Mouse (Mus musculus) v-Abl transformed pro-B cells (cell line): Measurements from ENCODE around the gene Pot1a.

Source experiments
- in situ Hi-C, 2 experiments: fragments of 400-800 bp; cut with MboI; formaldehyde crosslinking; loops; one replicate each; pipeline ENCODE4 v1.15.1; 2025; ENCODE audit not compliant: unreplicated experiment in 2 of 2

Pot1a gene

GRCm38 (mm10) chr6:25808806-25809495 is at the start of gene Pot1a:
Pot1a (minus strand) TSS chr6:25809246.
- in situ Hi-C loops = loop anchor here (10.0 to 25.0 kb wide), 4 partner anchors 953 to 1284 kb away; partner anchors contain the start of genes Asb15 (in 2 of the 2), Ndufa5 (in 2 of the 2) and Wasl (in 1 of the 2)

- in situ Hi-C loops = no loop called here
Measured at GRCm38 (mm10) chr6:25836261-25836660, 27.2 kb upstream of the Pot1a start.

GRCm38 (mm10) chr6:25806021-25806420 is 3.0 kb downstream of the Pot1a start:
- in situ Hi-C loops = loop anchor here (10.0 to 25.0 kb wide), 4 partner anchors 956 to 1281 kb away; partner anchors contain the start of genes Asb15 (in 2 of the 2), Ndufa5 (in 2 of the 2) and Wasl (in 1 of the 2)

- in situ Hi-C loops = loop anchor here (10.0 to 25.0 kb wide), 4 partner anchors 960 to 1277 kb away; partner anchors contain the start of genes Asb15 (in 2 of the 2), Ndufa5 (in 2 of the 2) and Wasl (in 1 of the 2)
Measured at GRCm38 (mm10) chr6:25802269-25802668, 6.8 kb downstream of the Pot1a start.

GRCm38 (mm10) chr6:25801230-25801629 is 7.8 kb downstream of the Pot1a start:
- in situ Hi-C loops = loop anchor here (10.0 to 25.0 kb wide), 4 partner anchors 961 to 1276 kb away; partner anchors contain the start of genes Asb15 (in 2 of the 2), Ndufa5 (in 2 of the 2) and Wasl (in 1 of the 2)

- in situ Hi-C loops = loop anchor here in 1 of 2 experiments (25.0 kb wide), 1 partner anchor 1131 kb away; no protein-coding TSS in a partner anchor
Measured at GRCm38 (mm10) chr6:25768238-25768637, 40.8 kb downstream of the Pot1a start.

GRCm38 (mm10) chr6:25767552-25767951 is 41.5 kb downstream of the Pot1a start:
- in situ Hi-C loops = loop anchor here in 1 of 2 experiments (25.0 kb wide), 1 partner anchor 1130 kb away; no protein-coding TSS in a partner anchor

- in situ Hi-C loops = loop anchor here in 1 of 2 experiments (25.0 kb wide), 1 partner anchor 1130 kb away; no protein-coding TSS in a partner anchor
Measured at GRCm38 (mm10) chr6:25767073-25767472, 42.0 kb downstream of the Pot1a start.

- in situ Hi-C loops = loop anchor here in 1 of 2 experiments (25.0 kb wide), 1 partner anchor 1129 kb away; no protein-coding TSS in a partner anchor
Measured at GRCm38 (mm10) chr6:25766283-25766682, 42.8 kb downstream of the Pot1a start.

- in situ Hi-C loops = loop anchor here in 1 of 2 experiments (25.0 kb wide), 1 partner anchor 1115 kb away; no protein-coding TSS in a partner anchor
Measured at GRCm38 (mm10) chr6:25752651-25753050, 56.4 kb downstream of the Pot1a start.

GRCm38 (mm10) chr6:25736533-25736932 is 72.5 kb downstream of the Pot1a start:
- in situ Hi-C loops = no loop called here

GRCm38 (mm10) chr6:25726560-25726959 is 82.5 kb downstream of the Pot1a start:
- in situ Hi-C loops = no loop called here

- in situ Hi-C loops = no loop called here
Measured at GRCm38 (mm10) chr6:25710601-25711000, 98.4 kb downstream of the Pot1a start.

GRCm38 (mm10) chr6:25709250-25709895 is 99.7 kb downstream of the Pot1a start:
- in situ Hi-C loops = no loop called here

- in situ Hi-C loops = no loop called here
Measured at GRCm38 (mm10) chr6:25699956-25700355, 109.1 kb downstream of the Pot1a start.
